Mouse (Mus musculus) c-Kit-positive CD71-positive TER-119-negative erythroid progenitor cells, embryonic 14.5 days (primary cell): ENCODE measurements around the gene Tmem8.
A peak's percentile ranks its signal among the peaks of the same experiment; 100 is the strongest.
"Not testable (repeated sequence)": the region's sequence is repeated elsewhere in the genome, so short reads cannot be mapped to it uniquely, and the experiment has no call there.

Experiments
- DNase-seq: peaks from one replicate; pipeline ENCODE4 v3.0.0-alpha.2; 2013; ENCODE audit warnings: low read depth

Tmem8 gene

DNA sequence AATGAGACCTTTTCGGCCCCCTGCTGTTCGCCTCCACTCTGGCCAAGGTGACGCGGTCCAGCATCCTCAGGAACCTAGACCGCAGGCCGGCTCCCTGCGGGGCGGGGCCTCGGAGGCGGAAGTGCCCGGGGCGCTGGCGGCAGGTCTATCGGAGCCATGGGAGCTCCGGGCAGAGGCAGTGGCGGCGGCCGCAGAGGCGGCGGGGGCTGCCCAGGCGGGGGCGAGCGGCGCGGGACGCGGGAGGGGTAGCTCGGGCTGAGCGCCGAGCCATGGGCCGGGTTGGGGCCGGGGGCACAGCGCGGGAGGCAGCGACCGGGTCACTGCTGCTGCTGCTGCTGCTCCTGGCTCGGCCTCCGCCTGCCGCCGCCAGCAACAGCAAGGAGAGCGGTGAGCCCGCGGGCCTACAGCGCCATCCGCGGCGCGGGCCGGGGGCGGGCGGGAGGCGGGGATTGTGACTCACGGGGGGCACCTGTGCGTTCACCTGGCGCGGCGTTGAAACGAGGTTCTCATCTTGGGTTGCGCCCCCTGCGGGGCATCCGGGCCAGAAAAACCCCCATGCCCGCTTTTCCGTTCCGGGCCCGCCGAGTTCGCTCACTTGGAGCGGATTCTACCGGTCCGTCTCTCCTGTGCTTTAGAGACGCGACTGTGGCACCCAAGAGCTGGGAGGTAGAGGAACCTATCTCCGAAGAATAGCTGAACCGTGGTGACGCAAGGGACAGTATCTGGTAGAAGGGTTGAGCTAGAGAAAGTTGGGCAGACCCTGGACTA is at the start of gene Tmem8:
Gene Tmem8 (plus strand): TSS at position 119 of the 768 bp plus-strand sequence.
- no peak for DNase-seq

DNA sequence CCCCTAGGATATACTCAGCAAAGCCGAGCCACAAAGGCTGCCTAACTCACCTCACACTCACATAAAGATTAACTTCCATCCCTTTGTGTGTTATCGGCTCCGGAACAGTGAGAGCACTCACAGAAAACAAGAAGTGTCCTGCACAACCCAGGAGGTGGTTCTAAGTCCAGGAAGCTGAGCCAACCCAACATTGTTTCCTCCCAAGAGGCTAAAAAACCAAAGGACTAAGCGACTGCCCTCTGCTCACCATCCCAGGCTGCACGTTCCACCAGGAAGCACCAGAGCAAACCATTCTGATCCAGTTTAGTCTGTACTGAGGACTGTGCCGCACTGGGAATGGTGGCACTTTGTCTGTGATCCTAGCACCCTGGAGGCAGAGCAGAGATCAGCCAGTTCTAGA is 48.2 kb upstream of the Tmem8 start:
- no peak for DNase-seq

DNA sequence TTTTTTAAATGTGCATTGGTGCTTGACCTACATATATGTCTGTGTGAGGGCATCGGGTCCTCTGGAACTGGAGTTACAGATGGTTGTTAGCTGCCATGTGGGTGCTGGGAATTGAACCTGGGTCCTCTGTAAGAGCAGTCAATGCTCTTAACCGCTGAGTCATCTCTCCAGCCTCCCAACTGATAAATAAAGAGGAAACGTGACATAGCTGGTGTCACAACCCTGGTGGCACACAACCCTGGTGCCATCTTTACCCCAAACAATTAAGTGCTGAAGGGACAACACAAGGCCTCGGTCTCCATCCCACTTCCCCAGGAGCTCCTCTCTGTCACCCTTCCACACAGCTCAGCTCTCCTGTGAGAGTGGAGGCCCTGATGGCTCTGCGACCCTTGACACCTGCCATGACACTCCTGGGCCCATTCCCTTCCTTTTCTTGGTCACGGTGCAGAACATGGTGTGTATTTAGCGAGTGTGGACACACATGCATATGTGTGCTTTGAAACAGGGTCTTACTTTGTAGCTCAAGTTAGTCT is 46.5 kb upstream of the Tmem8 start:
- DNase-seq, result no peak

DNA sequence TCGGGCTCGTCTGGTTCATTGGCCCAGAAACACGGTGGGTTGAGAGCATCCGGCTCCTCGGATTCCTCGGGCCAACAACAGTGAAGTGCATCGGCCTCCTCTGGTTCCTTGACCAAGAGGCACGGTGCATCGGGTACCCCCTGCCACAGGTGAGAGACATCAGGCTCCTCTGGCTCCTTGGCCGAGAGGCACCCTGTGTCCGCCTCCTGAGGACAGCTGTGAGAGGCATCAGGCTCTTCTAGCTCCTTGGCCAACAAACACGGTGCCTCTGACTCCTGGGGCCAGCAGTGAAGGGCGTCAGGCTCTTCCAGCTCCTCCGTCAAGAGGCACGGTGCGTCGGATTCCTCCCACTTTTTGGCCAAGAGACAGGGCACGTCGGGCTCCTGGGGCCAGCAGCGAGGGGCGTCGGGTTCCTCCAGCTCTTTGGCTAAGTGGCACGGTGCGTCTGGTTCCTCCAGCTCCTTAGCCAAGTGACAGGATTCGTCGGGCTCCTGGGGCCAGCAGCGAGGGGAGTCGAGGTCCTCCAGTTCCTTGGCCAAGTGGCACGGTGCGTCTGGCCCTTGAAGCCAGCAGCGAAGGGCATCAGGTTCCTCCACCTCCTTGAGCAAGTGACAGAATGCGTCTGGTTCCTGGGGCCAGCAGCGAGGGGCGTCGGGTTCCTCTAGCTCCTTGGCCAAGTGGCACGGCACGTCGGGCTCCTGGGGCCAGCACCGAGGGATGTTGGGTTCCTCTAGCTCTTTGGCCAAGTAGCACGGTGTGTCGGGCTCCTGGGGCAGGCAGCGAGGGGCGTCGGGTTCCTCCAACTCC is 44.9 kb upstream of the Tmem8 start:
- DNase-seq, result no peak

DNA sequence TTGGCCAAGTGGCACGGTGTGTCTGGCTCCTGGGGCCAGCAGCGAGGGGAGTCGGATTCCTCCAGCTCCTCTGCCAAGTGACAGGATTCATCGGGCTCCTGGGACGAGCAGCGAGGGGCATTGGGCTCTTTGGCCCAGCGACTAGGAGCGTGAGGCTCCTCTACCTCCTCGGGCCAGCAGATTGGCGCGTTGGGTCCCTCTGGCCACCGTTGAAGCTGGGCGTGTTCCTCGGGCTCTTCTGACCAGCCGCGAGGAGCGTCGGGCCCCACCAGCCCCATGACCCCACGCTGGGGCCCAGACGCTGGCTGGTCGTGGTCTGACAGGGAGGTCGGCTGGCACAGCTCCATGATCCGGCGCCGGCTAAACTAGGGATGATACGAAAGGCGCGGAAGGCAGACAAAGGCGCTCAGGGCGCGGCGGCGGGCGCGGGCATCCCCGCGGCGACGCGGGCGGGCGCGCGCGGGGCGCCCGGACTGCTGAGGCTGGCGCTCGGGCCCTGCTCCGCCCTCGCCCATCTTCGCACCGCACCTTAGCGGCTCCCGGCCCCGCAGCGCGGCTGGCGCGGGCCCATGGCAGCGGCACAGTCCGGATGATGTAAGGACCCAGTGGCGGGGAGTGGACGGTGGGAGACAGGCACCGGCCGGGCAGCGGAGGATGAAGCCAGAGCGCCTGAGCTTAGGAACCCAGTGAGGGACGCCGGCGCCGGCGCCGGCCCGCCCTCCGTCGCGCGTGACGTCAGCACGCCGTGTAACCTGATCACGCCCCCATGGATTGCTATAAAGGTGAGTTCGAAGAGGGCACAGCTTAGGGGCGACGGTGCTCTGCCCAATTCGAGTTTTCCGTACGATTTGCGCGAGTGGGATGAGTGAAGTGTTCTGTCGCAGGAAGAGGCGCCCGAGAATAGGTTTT is 44.0 kb upstream of the Tmem8 start, which contains the start of gene Rab11fip3:
Gene Rab11fip3 (minus strand): TSS at position 725 of the 909 bp plus-strand sequence.
- DNase-seq, result peak; percentile 72

DNA sequence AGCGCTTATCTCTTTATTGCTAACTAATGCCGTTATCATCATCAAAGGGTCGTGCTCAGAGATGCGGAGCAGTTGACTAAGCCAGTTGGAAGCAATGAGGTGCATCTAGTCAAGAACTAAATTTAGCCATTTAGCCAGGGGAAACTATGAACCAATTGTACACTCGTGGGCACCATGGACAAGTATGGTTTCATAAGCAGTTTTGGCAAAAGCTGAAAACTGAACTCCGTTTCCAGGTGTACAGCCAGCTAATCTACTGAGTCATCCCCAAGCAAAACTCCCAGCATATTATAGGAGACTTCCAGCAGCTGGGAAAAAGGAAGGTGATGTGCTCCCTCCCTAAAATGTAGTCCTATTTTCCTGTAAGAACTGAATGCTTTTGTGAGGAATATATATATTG is 43.0 kb upstream of the Tmem8 start:
- no peak for DNase-seq

DNA sequence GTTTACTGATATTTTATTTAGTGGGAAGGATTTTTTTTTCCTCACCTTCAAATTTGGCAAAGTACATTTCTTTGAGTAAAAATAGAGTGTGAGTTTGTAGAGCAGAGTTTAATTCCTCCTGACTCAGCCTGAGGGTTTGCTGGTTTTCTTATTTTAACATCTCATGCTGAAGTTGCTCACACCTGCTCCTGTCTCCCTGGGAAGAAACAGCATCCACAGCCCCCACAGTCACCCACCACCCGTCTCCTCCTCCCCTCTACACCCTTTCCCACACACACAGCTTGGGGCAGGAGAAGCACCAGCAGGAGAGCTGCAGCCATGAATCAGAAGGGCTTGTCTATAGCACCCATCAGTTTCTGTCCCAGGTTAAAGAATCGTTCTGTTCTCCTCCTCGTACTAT is 37.9 kb upstream of the Tmem8 start:
- no peak for DNase-seq

DNA sequence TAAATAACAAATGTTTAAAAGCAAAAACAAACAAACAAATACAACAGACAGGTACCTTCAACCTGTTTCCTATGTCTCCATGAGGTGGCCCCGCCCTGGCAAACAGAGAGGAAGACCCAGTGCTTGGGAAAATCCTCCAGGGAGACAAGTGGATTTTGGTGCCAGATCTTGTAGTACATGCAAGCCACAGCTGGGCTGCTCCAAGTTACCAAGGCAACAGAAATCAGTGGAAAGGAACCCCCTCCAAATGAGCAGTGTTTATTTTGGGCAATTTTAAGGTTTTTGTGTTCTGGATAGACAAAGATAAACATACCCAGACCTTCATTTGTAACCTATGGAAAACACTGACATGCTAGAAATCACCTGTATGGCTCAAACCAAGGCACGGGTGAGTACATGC is 34.2 kb upstream of the Tmem8 start:
- no peak for DNase-seq

DNA sequence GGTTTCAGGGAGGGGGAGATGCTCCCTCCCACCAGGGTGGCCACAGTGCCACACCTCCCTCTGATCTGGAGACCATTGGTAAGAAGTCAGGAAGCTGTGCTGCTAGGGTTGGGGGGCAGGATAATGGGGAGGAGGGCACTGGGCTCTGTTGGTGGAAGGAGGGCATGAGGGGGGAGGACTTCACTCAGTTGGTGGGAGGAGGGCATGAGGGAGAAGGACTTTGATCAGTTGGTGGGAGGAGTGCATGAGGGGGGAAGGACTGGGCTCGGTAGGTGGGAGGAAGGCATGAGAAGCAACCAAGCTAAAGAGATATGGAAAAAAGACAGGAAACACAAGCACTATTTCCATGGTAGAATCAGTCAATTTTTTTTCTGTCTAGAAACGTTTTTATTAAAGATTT is 32.2 kb upstream of the Tmem8 start:
- no peak for DNase-seq

DNA sequence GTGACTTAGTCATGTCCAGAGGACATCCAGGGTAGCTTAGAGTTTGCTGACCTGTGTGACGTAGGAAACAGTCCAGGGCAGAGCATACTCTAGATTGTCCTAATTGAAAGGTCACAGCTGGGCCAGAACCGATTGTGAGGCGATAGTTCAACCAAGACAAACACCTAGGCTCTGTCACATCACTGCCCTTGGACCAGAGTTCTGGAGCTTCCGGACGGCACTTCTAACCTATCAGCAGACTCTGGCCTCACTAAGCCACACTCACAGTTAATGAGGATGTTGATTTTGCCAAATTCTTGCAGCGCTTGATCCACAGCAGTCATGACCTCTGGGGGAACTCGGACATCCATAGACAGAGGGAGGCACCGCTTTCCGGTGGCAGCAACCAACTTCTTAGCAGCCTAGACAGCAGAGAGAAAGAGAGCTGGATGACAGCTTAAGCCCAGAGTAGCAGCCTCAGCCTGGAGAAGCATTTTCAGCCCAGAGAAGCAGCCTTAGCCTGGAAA is 26.0 kb upstream of the Tmem8 start:
- DNase-seq, result no peak

DNA sequence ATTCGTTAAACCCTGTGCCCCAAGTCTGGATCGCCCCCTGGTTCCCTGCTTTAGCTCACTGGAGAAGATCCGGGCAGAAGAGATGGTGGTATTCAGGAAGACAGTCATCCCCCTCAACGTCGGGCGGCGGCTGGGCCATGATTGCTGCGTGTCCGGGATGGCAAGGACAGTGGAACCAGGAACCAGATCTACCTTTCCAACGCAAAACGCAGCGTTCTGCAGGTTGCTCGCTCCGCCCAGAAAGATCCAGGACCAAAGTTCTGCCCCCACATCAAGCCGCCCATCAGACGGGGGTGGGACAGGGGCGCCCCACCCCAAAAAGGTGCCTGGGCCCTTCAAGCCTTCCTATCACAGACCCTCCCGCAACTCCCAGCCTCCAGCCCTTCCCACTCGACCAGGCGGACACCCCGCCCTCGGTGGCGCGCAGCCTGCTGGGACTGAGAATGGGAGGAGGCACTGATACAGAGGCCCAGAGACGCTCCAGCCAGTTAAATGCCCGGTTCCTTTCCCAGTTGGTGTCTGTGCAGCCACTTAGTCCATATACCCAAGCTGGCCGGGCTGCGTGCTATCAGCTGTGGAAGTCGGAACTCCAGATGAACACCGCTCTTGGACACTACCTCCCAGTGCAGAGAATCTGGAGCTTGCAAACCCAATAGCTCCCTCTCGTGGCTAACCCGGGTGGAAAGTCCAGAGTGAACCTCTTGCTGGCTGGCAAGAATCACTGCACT is 23.0 kb upstream of the Tmem8 start, which contains the start of gene Decr2:
Gene Decr2 (minus strand): TSS at position 433 of the 728 bp plus-strand sequence.
- DNase-seq, result peak; percentile 86

DNA sequence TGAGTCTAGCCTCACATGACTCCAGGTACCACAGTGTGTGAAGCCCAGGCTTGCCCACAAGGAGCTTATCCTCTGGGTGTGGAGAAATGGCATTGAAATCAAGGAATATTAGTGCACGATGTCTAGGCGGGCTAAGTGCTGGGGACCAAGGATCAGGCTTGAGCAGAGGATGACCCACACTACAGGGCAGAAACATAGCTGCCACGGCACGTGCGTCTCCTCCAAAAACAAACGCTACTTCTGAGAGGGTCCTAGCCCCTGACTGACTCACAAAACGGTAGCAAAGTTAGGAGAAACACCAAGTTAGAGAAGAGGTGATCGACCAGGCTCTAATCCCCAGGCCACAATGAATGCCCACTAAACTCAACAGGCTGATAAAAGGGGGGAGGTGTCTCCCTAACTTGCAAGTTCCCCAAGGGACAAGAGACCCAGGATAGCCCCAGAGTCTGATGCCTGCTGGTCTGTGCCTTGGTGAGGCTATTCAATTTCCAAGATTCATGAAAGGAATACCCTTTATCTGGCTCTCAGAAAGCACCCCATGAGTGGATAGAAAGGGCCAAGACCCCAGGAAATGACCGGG is 18.5 kb upstream of the Tmem8 start:
- DNase-seq, result no peak

DNA sequence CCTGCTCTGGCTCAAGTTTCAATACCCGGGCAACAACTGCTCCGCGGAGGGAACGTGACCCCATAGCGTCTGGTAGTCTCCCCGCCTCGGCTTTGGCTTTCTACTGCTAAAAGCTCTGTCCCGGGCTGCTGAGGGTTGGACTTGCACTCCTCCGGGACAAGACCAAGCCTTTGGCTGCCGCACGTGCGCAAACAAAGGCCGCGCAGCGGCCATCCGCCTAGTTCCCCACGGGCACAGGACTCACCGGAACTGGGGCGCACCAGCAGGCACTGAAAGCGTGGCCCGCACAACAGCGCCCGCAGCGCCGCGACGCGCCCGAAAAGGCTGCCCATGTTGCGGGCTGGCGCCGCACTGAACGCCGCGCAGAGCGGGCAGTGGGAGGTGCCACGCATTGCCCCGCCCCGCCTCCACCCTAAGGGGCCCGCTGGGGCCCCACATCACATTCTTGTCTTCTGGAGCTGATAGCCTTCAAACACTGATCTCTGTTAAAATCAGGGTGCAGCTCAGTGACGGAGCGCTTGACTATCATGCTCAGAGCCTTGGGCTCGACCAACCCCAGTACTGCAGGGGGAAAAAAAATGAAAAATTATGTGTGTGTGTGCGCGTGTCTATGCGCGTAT is 17.9 kb upstream of the Tmem8 start, which contains the start of gene Nme4:
Gene Nme4 (minus strand): TSS at position 482 of the 620 bp plus-strand sequence.
- DNase-seq, result peak; percentile 76

DNA sequence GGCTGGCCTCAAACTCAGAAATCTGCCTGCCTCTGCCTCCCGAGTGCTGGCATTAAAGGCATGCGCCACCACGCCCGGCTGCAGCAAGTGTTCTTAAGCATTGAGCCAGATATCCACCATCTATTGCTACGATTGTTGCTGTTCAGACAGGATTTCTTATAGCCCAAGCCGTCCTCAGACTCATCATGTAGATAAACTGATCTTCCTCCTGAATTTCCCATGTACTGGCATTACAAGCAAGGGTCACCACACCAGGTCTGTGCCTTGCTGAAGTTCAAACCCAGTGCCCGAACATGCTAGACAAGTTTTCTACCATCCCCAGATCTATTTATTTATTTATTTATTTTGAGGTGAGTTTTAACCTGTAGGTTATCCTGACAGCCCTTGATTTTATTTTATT is 14.6 kb upstream of the Tmem8 start:
- DNase-seq, result no peak

DNA sequence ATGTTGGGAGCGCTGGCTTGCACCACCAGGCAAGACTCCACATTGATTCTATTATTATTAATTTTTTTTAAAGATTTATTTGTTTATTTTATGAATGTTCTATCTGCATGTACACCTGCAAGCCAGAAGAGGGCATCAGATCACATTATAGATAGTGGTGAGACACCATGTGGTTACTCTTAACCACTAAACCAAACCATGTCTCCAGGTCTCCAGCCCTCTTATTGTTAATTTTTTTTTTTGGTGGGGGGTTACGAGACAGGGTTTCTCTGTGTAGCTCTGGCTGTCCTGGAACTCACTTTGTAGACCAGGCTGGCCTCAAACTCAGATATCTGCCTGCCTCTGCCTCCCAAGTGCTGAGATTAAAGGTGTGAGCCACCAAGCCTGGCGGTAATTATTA is 13.8 kb upstream of the Tmem8 start:
- not testable (repeated sequence) for DNase-seq

DNA sequence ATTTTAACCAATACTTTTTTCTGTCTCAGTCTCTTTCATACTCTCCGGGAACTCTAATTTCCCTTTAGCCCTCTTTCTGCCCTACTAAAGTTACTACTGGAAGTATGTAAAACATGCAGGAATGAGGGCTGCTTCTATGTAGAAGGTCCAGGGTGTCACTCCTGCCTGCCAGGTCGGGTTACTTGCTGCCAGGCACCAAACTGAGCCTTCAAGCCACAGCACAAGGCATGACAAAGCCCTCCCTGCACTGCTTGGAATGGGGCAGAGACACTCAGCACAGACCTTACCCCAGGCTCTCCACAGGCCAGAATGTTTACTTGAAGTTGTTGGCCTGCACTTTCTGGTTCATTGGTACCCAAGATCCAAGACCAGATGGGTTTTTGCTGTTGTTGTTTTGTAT is 12.9 kb upstream of the Tmem8 start:
- DNase-seq, result no peak

DNA sequence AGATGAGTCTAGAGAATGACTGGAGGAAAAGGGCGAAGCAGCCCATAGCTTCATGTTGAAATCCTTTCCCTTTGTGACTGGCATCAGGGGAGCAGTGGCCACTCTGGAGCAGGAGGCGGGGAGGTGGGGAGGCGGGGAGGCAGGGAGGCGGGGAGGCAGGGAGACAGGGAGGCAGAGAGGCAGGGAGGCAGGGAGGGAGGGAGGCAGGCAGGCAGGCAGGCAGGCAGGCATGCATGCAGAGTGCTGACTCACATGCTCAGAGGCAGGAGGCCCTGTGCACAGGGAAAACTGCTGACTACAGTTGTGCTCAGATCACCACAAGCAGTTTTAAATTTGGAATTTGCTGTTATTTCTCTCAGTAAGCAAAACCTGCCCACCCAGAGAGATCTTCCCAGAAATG is 11.6 kb upstream of the Tmem8 start:
- DNase-seq, result no peak

DNA sequence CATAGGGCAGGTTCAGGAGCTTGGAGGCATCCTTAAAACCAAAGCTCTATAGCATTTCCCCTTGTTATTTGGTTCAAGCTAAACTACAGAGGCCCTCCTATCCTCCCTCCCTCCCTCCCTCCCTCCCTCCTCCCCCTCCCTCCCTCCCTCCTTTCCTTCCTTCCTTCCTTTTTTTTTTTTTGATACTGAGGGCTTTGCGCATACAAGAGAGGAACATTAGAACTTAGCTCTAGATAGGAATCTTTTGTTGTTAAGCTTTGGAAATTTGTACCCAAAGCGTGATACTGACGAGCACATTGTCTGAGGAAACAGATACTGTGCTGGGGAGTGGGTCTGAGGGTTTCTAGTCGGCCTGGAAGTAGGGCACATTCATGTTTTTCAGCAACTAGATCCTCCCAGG is 7.5 kb upstream of the Tmem8 start:
- DNase-seq, result no peak

DNA sequence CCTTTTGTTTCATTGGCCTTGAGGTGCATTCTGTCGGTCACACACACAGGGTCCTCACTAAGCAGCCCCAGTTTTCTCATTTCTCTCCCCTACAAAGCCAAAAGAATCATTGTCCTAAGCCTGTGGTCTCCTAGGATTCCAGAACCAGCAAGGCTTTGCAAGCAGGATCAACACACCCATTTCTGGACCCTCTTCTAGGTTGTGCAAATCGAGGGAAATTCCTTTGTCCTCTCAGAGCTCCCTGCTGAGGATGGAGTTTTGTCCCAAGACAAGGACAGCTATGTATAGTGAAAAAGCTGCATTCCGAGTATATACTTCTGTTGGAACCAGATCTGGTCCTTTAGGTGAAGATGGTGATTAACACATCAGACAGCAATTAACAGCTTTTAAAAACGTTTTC is 2.9 kb upstream of the Tmem8 start:
- DNase-seq, result no peak

DNA sequence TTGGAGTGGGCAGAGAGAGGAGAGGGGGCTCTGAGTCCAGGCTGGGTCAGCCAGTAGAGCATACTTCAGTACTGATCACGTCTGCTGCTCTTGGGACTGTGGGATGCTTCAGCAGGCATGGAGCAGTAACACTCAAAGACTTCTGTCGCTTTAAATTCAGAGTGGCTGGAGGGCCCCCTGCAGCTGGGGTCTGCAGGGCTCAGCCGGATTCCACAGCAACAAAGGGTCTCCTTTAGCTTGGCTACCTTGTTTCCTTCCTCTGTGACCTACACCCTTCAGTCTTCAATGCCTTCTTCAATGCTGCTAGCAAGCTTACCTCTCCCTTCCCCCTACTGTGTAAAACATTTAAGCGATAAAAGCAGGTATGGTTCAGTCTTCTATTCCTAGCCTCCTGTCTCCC is 2.1 kb upstream of the Tmem8 start:
- DNase-seq, result no peak
